Mouse (Mus musculus) left cerebral cortex, postnatal 14 days (tissue): ENCODE results near the gene Rtn2. TPM values are rescaled to one million over a fixed set of nuclear protein-coding genes. Genes with fewer than 3 reads are reported as not detected.
"Not testable (repeated sequence)": the region's sequence is repeated elsewhere in the genome, so short reads cannot be mapped to it uniquely, and the experiment has no call there.

Source experiments
- DNase-seq, 2 experiments: peaks; one replicate each; pipeline ENCODE4 v3.0.0; 2021 to 2022; ENCODE audit warnings: low spot score in 2 of 2, mixed read lengths in 1 of 2
- intact Hi-C: fragments of 180-260 bp; cut with DNase I; formaldehyde crosslinking; loops from one replicate; pipeline ENCODE4 v1.15.1; 2025
- total RNA-seq, 2 experiments: library from RNA; stranded (reverse); gene quantifications; 2 replicates each; pipeline ENCODE4 v1.2.3; 2021

The Rtn2 gene
- total RNA-seq, 2 experiments from 2014 or later: 115 to 123 TPM

- intact Hi-C loops: no loop called here
- no peak for DNase-seq
These were observed 16.2 kb upstream of the Rtn2 start for GRCm38 (mm10) chr7:19265928-19266822.

GRCm38 (mm10) chr7:19267051-19267450 lies 15.4 kb upstream of the Rtn2 start:
- DNase-seq: no peak
- intact Hi-C loops: no loop called here

GRCm38 (mm10) chr7:19268993-19269681 lies 13.3 kb upstream of the Rtn2 start:
- intact Hi-C loops: no loop called here
- DNase-seq: no peak

GRCm38 (mm10) chr7:19269721-19270441 lies 12.5 kb upstream of the Rtn2 start:
- intact Hi-C loops: no loop called here
- no peak for DNase-seq

- no peak for DNase-seq
- intact Hi-C loops: no loop called here
These were observed 11.8 kb upstream of the Rtn2 start for GRCm38 (mm10) chr7:19270509-19271237.

- intact Hi-C loops: no loop called here
These were observed 10.9 kb upstream of the Rtn2 start, which contains the start of gene Vasp for GRCm38 (mm10) chr7:19271238-19272172. Vasp (minus strand) TSS chr7:19271817.

GRCm38 (mm10) chr7:19272173-19272764 lies 10.2 kb upstream of the Rtn2 start:
- intact Hi-C loops: no loop called here
- DNase-seq: no peak

More at GRCm38 (mm10) chr7:19271238-19272172, 10.9 kb upstream of the Rtn2 start, which contains the start of gene Vasp:
- DNase-seq: peak; percentile 75 to 87

GRCm38 (mm10) chr7:19276253-19276652 lies 6.2 kb upstream of the Rtn2 start:
- intact Hi-C loops: no loop called here
- no peak for DNase-seq

GRCm38 (mm10) chr7:19279052-19279451 lies 3.4 kb upstream of the Rtn2 start:
- no peak for DNase-seq
- intact Hi-C loops: no loop called here

GRCm38 (mm10) chr7:19279581-19280114 lies 2.8 kb upstream of the Rtn2 start, which contains the start of gene Ppm1n:
Ppm1n (minus strand) TSS chr7:19280064.
- intact Hi-C loops: loop anchor here (2.0 kb wide), 1 partner anchor 41 kb away; no protein-coding TSS in a partner anchor
- DNase-seq: no peak

GRCm38 (mm10) chr7:19281680-19282304 lies 632 bp upstream of the Rtn2 start:
- DNase-seq: not testable (repeated sequence)
- intact Hi-C loops: loop anchor here (2.0 kb wide), 1 partner anchor 43 kb away; no protein-coding TSS in a partner anchor

GRCm38 (mm10) chr7:19282791-19283405 lies 474 bp downstream of the Rtn2 start:
- intact Hi-C loops: no loop called here
- DNase-seq: peak; percentile 38 to 51

- intact Hi-C loops: no loop called here
- peak; percentile 40 to 69 for DNase-seq
These were observed 981 bp downstream of the Rtn2 start for GRCm38 (mm10) chr7:19283406-19283804.

GRCm38 (mm10) chr7:19284763-19285162 lies 2.3 kb downstream of the Rtn2 start:
- intact Hi-C loops: no loop called here
- DNase-seq: peak; percentile 73 to 80

- DNase-seq: no peak
- intact Hi-C loops: no loop called here
These were observed 8.7 kb downstream of the Rtn2 start for GRCm38 (mm10) chr7:19290969-19291596.
